Mouse (Mus musculus) midbrain, embryonic 11.5 days (tissue): ENCODE results near the gene Fat3. TPM values are rescaled to one million over a fixed set of nuclear protein-coding genes. Genes with fewer than 3 reads are reported as not detected.

Source experiments
- ATAC-seq: fragments of 200-750 bp; cut with Nextera tagmentation; 2 replicates; pipeline ENCODE4 v1.8.0; 2017; ENCODE audit warnings: moderate TSS enrichment, moderate library complexity; ENCODE audit not compliant: low FRiP score
- DNase-seq: peaks from one replicate; pipeline ENCODE4 v3.0.0; 2015; ENCODE audit warnings: low spot score; ENCODE audit errors: missing footprints
- H3K27ac ChIP-seq: fragments of 300-500 bp; sonication (generic); 2 replicates; pipeline ENCODE4 v1.5.1; 2014; ENCODE audit warnings: low read depth, low read length
- H3K27me3 ChIP-seq: fragments of 300-500 bp; sonication (generic); 2 replicates; pipeline ENCODE4 v1.6.1; 2014; ENCODE audit warnings: mild to moderate bottlenecking, low read length, moderate library complexity, mixed read lengths; ENCODE audit not compliant: control insufficient read depth, insufficient read depth
- H3K36me3 ChIP-seq: fragments of 300-500 bp; sonication (generic); 2 replicates; pipeline ENCODE4 v1.6.1; 2014; ENCODE audit warnings: mild to moderate bottlenecking, low read length, moderate library complexity, mixed read lengths; ENCODE audit not compliant: control insufficient read depth, insufficient read depth
- H3K4me1 ChIP-seq: fragments of 300-500 bp; sonication (generic); 2 replicates; pipeline ENCODE4 v1.6.1; 2014; ENCODE audit warnings: low read length; ENCODE audit not compliant: control insufficient read depth, insufficient read depth
- H3K4me2 ChIP-seq: fragments of 300-500 bp; sonication (generic); 2 replicates; pipeline ENCODE4 v1.6.1; 2014; ENCODE audit warnings: mild to moderate bottlenecking, moderate library complexity
- H3K4me3 ChIP-seq: fragments of 300-500 bp; sonication (generic); 2 replicates; pipeline ENCODE4 v1.5.1; 2014; ENCODE audit warnings: low read depth, low read length
- H3K9ac ChIP-seq: fragments of 300-500 bp; sonication (generic); 2 replicates; pipeline ENCODE4 v1.6.1; 2014; ENCODE audit warnings: low read length
- H3K9me3 ChIP-seq: fragments of 300-500 bp; sonication (generic); 2 replicates; pipeline ENCODE4 v1.6.1; 2016; ENCODE audit warnings: low read length; ENCODE audit not compliant: control insufficient read depth
- WGBS: fragments of 180-500 bp; shearing (Covaris S2); extraction: QIAGEN DNeasy Blood & Tissue Kit; methylation state at CpG from one replicate; pipeline ENCODE4 v1.1.7; 2014; 5-methylcytosine and 5-hydroxymethylcytosine counted together
- polyA plus RNA-seq: library from polyadenylated mRNA; unstranded; fragments of >200 nt; fragmentation: Nextera tagmentation; extraction: Ambion mirVana; gene quantifications from 2 replicates; pipeline ENCODE4 v1.2.1, GENCODE M21; 2014

Fat3 gene
- polyA plus RNA-seq, 1 experiment from 2014 or later = 13.5 TPM

- Histone ChIP-seq H3K9me3 (no peaks in the 10 kb centered on the region), H3K9ac (no peak overlapping the region), H3K4me2 (no peak overlapping the region), H3K27ac (no peak overlapping the region), H3K27me3 (no peaks in the 10 kb centered on the region), H3K4me1 (no peaks in the 10 kb centered on the region), H3K4me3 (no peak overlapping the region), H3K36me3 (no peaks in the 10 kb centered on the region)
- peak; percentile 71 for ATAC-seq
- 40% methylated on average over 3 of the region's 3 CpGs for WGBS
- peak; percentile 85 for DNase-seq
Measured at GRCm38 (mm10) chr9:15880160-15880603, 620.9 kb downstream of the Fat3 start.

DNA sequence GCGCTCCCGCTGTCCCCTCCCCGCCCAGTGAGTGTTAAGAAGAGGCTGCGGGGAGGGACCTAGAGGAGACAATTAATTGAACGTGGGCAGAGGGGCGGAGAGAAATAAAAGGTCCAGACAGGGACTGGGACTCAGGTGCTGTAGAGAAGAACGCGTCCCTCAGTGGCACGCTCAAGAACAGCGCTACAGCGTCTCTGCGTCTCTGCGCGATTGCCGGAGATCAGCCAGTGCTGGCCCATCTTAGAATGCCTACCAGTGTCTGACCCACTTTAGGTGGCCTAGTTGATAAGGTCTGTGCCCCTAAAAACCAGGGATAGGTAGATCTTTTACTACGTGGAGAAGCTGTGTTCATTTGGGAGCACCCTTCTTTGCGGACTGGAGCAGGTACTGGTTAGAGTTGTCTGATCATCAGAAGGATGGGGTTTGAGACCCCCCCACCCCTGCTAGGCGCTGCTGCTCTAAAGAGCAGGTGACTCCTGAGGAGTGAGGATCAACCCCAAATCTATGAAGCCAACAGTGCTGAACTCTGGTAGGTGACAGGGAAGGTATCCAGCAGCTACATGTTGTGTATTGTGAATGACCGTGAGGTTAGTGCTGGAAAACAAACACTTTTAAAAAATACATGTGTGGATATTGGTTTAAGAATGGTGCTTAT, 626.5 kb downstream of the Fat3 start, which contains the start of gene Mtnr1b:
Gene Mtnr1b, minus strand, starts transcription at position 51 of the 655 bp plus-strand sequence.
- Histone ChIP-seq H3K4me1 (no peaks in the 10 kb centered on the region), H3K9ac (no peak within 1 kb of the TSS), H3K9me3 (no peaks in the 10 kb centered on the region), H3K4me2 (no peak within 1 kb of the TSS), H3K27me3 (no peaks in the 10 kb centered on the region), H3K27ac (no peak within 1 kb of the TSS), H3K4me3 (no peak within 1 kb of the TSS), H3K36me3 (no peaks in the 10 kb centered on the region)
- ATAC-seq (no peak), DNase-seq (peak; percentile 54)
- 53% methylated on average over 19 of the region's 19 CpGs for whole genome bisulfite sequencing

DNA sequence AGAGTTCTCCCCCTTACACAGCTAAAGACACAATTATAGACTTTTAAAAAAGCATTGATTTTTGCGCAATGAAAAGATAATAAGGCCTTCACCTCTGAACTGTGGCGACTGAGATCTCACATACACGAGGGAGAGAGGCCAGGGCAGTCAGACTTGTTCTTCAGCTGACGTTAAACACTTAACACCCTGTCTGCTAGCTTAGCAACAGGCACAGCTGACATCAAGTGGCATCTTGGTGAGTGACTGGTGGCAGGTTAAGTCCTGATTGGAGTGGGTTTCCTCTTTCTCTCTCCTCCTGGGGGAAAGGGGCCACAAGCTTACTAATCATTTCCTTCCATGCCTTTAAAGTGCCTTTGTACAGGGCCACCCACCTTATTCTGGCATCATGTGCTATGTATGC, 631.1 kb downstream of the Fat3 start:
- Histone ChIP-seq H3K36me3 (no peaks in the 10 kb centered on the region), H3K9me3 (no peaks in the 10 kb centered on the region), H3K4me2 (no peak overlapping the region), H3K9ac (no peak overlapping the region), H3K27me3 (no peaks in the 10 kb centered on the region), H3K4me1 (no peaks in the 10 kb centered on the region), H3K4me3 (no peak overlapping the region), H3K27ac (no peak overlapping the region)
- DNase-seq (no peak), ATAC-seq (no peak)
- WGBS = 78% methylated on average over 4 of the region's 4 CpGs

GRCm38 (mm10) chr9:15869456-15869855, 631.6 kb downstream of the Fat3 start:
- DNase-seq (no peak), ATAC-seq (no peak)
- Histone ChIP-seq H3K4me3 (no peak overlapping the region), H3K27me3 (no peaks in the 10 kb centered on the region), H3K27ac (no peak overlapping the region), H3K9me3 (no peaks in the 10 kb centered on the region), H3K36me3 (no peaks in the 10 kb centered on the region), H3K4me1 (no peaks in the 10 kb centered on the region), H3K4me2 (no peak overlapping the region), H3K9ac (no peak overlapping the region)
- WGBS = 65% methylated on average over 4 of the region's 4 CpGs

DNA sequence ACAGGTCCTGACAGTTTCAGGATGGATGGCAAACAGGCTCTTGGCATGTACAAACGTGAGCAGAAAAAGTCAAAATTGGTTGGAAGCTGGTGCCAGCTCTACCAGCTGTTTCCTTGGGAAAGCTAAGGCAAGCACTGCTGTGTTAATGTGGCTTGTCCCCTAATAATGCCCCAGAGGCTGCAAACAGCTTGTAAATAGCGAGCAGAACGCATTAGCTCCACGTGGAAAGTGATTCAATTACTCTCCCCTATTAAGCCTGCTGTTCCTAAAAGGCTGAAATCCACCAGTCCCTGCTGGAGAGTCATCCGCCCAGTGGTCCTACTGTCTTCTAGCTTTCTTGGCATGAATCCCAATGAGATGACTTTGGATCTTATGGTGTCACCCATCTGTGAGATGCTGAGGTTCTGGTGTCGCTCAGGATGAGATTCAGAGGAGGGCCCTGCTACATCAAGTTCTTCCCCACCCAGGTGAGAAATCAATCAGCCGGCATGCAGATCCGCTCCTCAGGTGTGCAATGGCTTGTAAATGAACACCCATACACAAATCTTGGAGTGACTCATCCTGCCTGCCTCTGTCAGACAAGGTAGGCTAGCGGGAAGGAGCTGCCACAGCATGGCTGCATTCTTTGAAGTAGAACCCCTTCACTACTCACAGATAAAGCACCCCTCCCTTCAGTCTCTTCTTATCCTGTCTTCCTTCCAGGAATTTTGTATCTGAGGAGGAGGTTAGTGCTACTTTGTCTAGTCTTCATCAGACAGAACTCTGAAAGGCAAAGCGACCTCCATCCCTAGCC, 634.6 kb downstream of the Fat3 start:
- Histone ChIP-seq H3K9me3 (no peaks in the 10 kb centered on the region), H3K4me1 (no peaks in the 10 kb centered on the region), H3K4me3 (no peak overlapping the region), H3K4me2 (no peak overlapping the region), H3K36me3 (no peaks in the 10 kb centered on the region), H3K9ac (no peak overlapping the region), H3K27me3 (no peaks in the 10 kb centered on the region), H3K27ac (no peak overlapping the region)
- DNase-seq (no peak), ATAC-seq (no peak)
- WGBS = 87% methylated on average over 10 of the region's 10 CpGs

DNA sequence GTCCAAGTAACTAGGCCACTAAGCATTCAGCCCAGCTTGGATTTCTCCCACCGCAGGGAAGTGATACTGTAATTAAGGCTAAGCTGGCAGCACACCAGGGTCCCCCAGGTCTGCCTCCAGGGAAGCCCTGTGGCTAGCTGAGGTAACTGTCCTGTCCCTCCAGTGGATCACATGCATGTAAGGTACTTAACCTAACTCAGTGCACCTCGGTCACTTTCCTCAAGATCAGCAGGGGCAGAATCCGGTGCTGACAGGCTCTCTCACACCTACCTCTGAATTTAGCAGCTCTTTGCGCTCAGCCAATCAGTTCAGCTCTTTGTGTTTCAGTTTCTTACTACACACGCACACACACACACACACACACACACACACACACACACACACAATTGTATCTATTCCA, 639.7 kb downstream of the Fat3 start:
- 86% methylated on average over 5 of the region's 5 CpGs for WGBS
- Histone ChIP-seq H3K27ac (no peak overlapping the region), H3K27me3 (no peaks in the 10 kb centered on the region), H3K36me3 (no peaks in the 10 kb centered on the region), H3K9me3 (no peaks in the 10 kb centered on the region), H3K9ac (no peak overlapping the region), H3K4me1 (no peaks in the 10 kb centered on the region), H3K4me2 (no peak overlapping the region), H3K4me3 (no peak overlapping the region)
- no peak for DNase-seq
- no peak for ATAC-seq
